Mouse (Mus musculus) c-Kit-positive CD71-negative TER-119-negative erythroid progenitor cells, embryonic 14.5 days (primary cell): Measurements from ENCODE around the gene Isg15.
"Not testable (repeated sequence)": the region's sequence is repeated elsewhere in the genome, so short reads cannot be mapped to it uniquely, and the experiment has no call there.

Experiments used
- DNase-seq: peaks from one replicate; pipeline ENCODE4 v3.0.0-alpha.2; 2013; ENCODE audit warnings: low read depth

The Isg15 gene

DNA sequence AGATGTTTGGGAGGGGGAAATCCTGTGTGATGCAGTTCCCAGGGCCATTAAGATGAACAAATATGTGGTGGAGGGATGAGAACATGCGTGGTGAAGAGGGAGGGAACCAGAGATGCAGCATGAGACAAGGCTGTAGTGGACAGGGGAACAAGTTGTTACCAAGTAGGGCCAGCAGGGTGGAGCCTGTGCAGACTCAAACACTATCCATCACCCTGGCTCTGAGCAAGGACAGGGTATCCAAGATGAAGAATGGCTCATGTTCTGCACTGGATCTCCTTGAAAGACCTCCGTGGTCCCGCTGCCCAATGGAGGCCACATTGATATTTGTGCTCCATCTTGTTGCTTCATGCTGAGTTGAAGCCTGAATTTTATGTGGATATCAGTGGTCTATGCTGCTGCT, 45.8 kb downstream of the Isg15 start:
- DNase-seq: no peak

DNA sequence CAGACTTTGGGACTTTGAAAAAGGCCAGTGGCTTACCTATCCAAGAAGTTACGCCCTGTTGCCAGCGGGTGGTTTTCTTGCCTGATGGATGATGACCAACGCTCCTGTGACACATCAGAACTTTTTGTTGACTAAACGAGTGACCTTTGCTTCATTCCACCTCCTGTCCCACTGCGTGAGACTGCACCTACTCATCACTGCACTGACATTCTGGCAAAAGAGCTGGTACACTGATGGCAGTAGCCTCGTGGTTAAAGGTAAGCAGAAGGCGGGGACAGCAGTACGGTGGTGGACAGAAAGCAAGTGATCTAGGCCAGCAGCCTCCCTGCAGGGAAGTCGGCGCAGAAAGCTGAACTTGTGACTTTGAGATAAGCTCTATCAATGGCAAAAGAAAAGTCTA, 49.7 kb downstream of the Isg15 start:
- DNase-seq: not testable (repeated sequence)
